Mouse (Mus musculus) brown adipose tissue, adult 24 weeks (tissue): ENCODE measurements at regions not wholly inside any gene's neighbourhood (a gene's known extent, or its start where the extent isn't known, plus 50 kb on each side); places are given as distances from the start of the nearest gene placed in this dataset.
A peak's percentile ranks its signal among the peaks of the same experiment; 100 is the strongest.

Experiments
- H3K27ac ChIP-seq: fragments of 200-500 bp; replicated peaks from 2 replicates; pipeline ENCODE4 v1.5.1; 2012; ENCODE audit warnings: low read depth, mild to moderate bottlenecking, low read length
- H3K4me1 ChIP-seq: fragments of 200-500 bp; 2 replicates; pipeline ENCODE4 v1.6.1; 2012; ENCODE audit warnings: low read length, mixed read lengths; ENCODE audit not compliant: control insufficient read depth, insufficient read depth, insufficient read length
- H3K4me3 ChIP-seq: fragments of 200-500 bp; 2 replicates; pipeline ENCODE4 v1.5.1; 2012; ENCODE audit warnings: low read depth, mild to moderate bottlenecking, low read length, moderate library complexity; ENCODE audit not compliant: insufficient read depth

- Histone ChIP-seq H3K4me3 (no peak overlapping the region), H3K27ac (no peak overlapping the region), H3K4me1 (peaks cover 27% of the 10 kb centered on the region)
These were observed 125.7 kb downstream of the Plpp3 start for GRCm38 (mm10) chr4:105282681-105283462.

- peaks cover 23% of the 10 kb centered on the region for H3K4me1 ChIP-seq
- no peak overlapping the region for H3K27ac ChIP-seq
- H3K4me3 ChIP-seq, result no peak overlapping the region
These were observed 128.4 kb downstream of the Plpp3 start for GRCm38 (mm10) chr4:105285431-105286013.

GRCm38 (mm10) chr4:105286299-105286698 lies 129.2 kb downstream of the Plpp3 start:
- Histone ChIP-seq H3K27ac (no peak overlapping the region), H3K4me1 (peaks cover 25% of the 10 kb centered on the region), H3K4me3 (no peak overlapping the region)

- Histone ChIP-seq H3K27ac (no peak overlapping the region), H3K4me3 (no peak overlapping the region), H3K4me1 (peaks cover 24% of the 10 kb centered on the region)
These were observed 129.7 kb downstream of the Plpp3 start for GRCm38 (mm10) chr4:105286809-105287208.

- peaks cover 21% of the 10 kb centered on the region for H3K4me1 ChIP-seq
- no peak overlapping the region for H3K4me3 ChIP-seq
- H3K27ac ChIP-seq, result no peak overlapping the region
These were observed 130.3 kb downstream of the Plpp3 start for GRCm38 (mm10) chr4:105287419-105287818.

GRCm38 (mm10) chr4:105289635-105290034 lies 132.5 kb downstream of the Plpp3 start:
- no peak overlapping the region for H3K4me3 ChIP-seq
- peaks cover 21% of the 10 kb centered on the region for H3K4me1 ChIP-seq
- no peak overlapping the region for H3K27ac ChIP-seq

- Histone ChIP-seq H3K4me3 (no peak overlapping the region), H3K27ac (no peak overlapping the region), H3K4me1 (peaks cover 21% of the 10 kb centered on the region)
These were observed 133.8 kb downstream of the Plpp3 start for GRCm38 (mm10) chr4:105290847-105291475.

GRCm38 (mm10) chr4:105291503-105291902 lies 134.4 kb downstream of the Plpp3 start:
- Histone ChIP-seq H3K4me3 (no peak overlapping the region), H3K4me1 (peaks cover 21% of the 10 kb centered on the region), H3K27ac (peak overlapping the region; percentile 8; the same call in 1 of the 2 replicates)

- H3K4me3 ChIP-seq, result no peak overlapping the region
- no peak overlapping the region for H3K27ac ChIP-seq
- no peaks in the 10 kb centered on the region for H3K4me1 ChIP-seq
These were observed 142.2 kb downstream of the Plpp3 start for GRCm38 (mm10) chr4:105299358-105299757.

GRCm38 (mm10) chr4:105301547-105301946 lies 144.4 kb downstream of the Plpp3 start:
- Histone ChIP-seq H3K4me3 (no peak overlapping the region), H3K4me1 (peaks cover 4% of the 10 kb centered on the region; the same call in 1 of the 2 replicates), H3K27ac (no peak overlapping the region)

GRCm38 (mm10) chr4:105304166-105304565 lies 147.0 kb downstream of the Plpp3 start:
- Histone ChIP-seq H3K4me1 (peaks cover 15% of the 10 kb centered on the region; the same call in 1 of the 2 replicates), H3K4me3 (no peak overlapping the region), H3K27ac (no peak overlapping the region)

GRCm38 (mm10) chr4:105305931-105306330 lies 148.8 kb downstream of the Plpp3 start:
- H3K27ac ChIP-seq, result peak overlapping the region; percentile 76
- H3K4me3 ChIP-seq, result no peak overlapping the region
- peaks cover 15% of the 10 kb centered on the region; the same call in 1 of the 2 replicates for H3K4me1 ChIP-seq

GRCm38 (mm10) chr4:105307356-105307755 lies 150.2 kb downstream of the Plpp3 start:
- Histone ChIP-seq H3K4me1 (peaks cover 16% of the 10 kb centered on the region; the same call in 1 of the 2 replicates), H3K4me3 (no peak overlapping the region), H3K27ac (peak overlapping the region; percentile 94)

- Histone ChIP-seq H3K4me3 (no peak overlapping the region), H3K27ac (peak overlapping the region; percentile 94), H3K4me1 (peaks cover 20% of the 10 kb centered on the region)
These were observed 150.8 kb downstream of the Plpp3 start for GRCm38 (mm10) chr4:105307905-105308304.

- Histone ChIP-seq H3K27ac (no peak overlapping the region), H3K4me3 (no peak overlapping the region), H3K4me1 (peaks cover 28% of the 10 kb centered on the region)
These were observed 151.9 kb downstream of the Plpp3 start for GRCm38 (mm10) chr4:105308971-105309488.
